Mouse (Mus musculus) thymus, adult 2 months (tissue): ENCODE measurements around the gene Lamc2.

Source experiments
- CTCF ChIP-seq: fragments of 200-500 bp; IDR thresholded peaks from 2 replicates; pipeline ENCODE4 v1.5.1; 2012; ENCODE audit warnings: mild to moderate bottlenecking, control low read depth, low read length, moderate library complexity, borderline replicate concordance; ENCODE audit not compliant: control insufficient read depth, poor library complexity, insufficient read depth; ENCODE audit errors: extremely low read depth
- POLR2A ChIP-seq: fragments of 200-500 bp; IDR thresholded peaks from 2 replicates; pipeline ENCODE4 v1.6.1; 2012; ENCODE audit warnings: mild to moderate bottlenecking, low read length, control low read depth, moderate library complexity; ENCODE audit not compliant: control insufficient read depth, poor library complexity, insufficient read depth; ENCODE audit errors: extremely low read depth

- TF ChIP-seq POLR2A (no peak), CTCF (no peak)
Observed at GRCm38 (mm10) chr1:153127622-153128021, 58.6 kb downstream of the Lamc2 start.
